Mouse (Mus musculus): ENCODE results near the gene Snip1. TPM values are rescaled to one million over a fixed set of nuclear protein-coding genes. Genes with fewer than 3 reads are reported as not detected.

The Snip1 gene
- polyA plus RNA-seq, 1 experiment = 18.5 TPM

DNA sequence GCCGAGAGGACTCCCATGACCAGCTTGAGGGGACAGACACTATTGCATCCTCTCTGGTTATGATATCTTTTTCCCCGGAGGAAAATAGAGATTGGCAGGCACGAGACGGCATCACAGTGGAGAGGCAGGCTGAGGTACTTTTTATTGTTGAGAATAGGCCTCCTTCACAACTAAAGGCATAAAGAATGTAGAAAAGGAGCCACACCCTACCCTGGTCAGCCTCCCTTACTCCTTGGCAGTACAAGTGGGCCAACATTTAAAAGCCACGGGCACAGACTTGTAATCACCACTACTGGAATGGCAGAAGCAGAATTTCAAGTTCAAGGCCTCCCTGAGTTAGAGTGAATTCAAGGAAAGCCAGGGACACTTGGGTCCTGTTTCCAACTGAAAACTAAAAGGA is 8.4 kb upstream of the Snip1 start:
- TF ChIP-seq POLR2A (IDR thresholded peaks at IDR 0.05; ENCODE audit: borderline replicate concordance, low read depth, low read length) (no peak), CTCF (IDR thresholded peaks at IDR 0.05; ENCODE audit: low read depth, low read length) (no peak)
- Histone ChIP-seq H3K27ac (ENCODE audit: insufficient read depth, low read depth, low read length) (no peak overlapping the region), H3K4me1 (ENCODE audit: control insufficient read depth, insufficient read depth, low read length) (peaks cover 22% of the 10 kb centered on the region), H3K4me3 (ENCODE audit: insufficient read depth, low read length) (no peak overlapping the region)

DNA sequence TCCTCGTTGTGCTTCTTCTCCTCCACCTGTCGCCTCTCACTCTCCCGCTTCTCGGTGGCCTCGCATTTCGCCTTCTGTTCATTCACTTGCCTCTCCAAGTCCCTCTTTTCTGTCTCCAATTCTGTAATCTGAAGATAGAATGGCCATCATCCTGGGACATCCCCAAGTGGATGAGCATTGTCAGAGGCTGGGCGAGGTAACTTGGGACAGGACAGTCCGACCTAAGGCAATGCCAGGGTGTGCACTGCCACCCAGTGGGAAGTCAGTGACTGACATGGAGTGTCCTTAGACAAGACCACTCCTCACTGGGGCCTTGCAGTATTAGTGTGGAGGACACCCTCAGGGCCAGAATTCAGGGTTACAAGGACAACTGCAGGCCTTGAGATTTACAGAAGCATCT is 7.4 kb upstream of the Snip1 start:
- no peak overlapping the region for H3K4me3 ChIP-seq (ENCODE audit: insufficient read depth, low read length)
- H3K27ac ChIP-seq (ENCODE audit: insufficient read depth, low read depth, low read length) = no peak overlapping the region
- TF ChIP-seq POLR2A (IDR thresholded peaks at IDR 0.05; ENCODE audit: borderline replicate concordance, low read depth, low read length) (no peak), CTCF (IDR thresholded peaks at IDR 0.05; ENCODE audit: low read depth, low read length) (peak; percentile 33; the same call in 1 of the 2 replicates)
- H3K4me1 ChIP-seq (ENCODE audit: control insufficient read depth, insufficient read depth, low read length) = peaks cover 27% of the 10 kb centered on the region

- H3K4me1 ChIP-seq (ENCODE audit: control insufficient read depth, insufficient read depth, low read length) = peaks cover 10% of the 10 kb centered on the region; the same call in 1 of the 2 replicates
- H3K4me3 ChIP-seq (ENCODE audit: insufficient read depth, low read length) = no peak overlapping the region
- no peak overlapping the region for H3K27ac ChIP-seq (ENCODE audit: insufficient read depth, low read depth, low read length)
- no peak for TF ChIP-seq CTCF (IDR thresholded peaks at IDR 0.05; ENCODE audit: low read depth, low read length)
Observed at GRCm38 (mm10) chr4:125063829-125064228, 2.6 kb upstream of the Snip1 start.

GRCm38 (mm10) chr4:125065517-125066307 is 760 bp upstream of the Snip1 start, which contains the start of gene Dnali1:
Gene Dnali1 (minus strand): TSS chr4:125065703.
- Histone ChIP-seq H3K27ac (ENCODE audit: insufficient read depth, low read depth, low read length) (0 out of 2 replicates have a peak within 1 kb of the TSS, but pooled peaks have one; percentile 22), H3K4me1 (ENCODE audit: control insufficient read depth, insufficient read depth, low read length) (peaks cover 10% of the 10 kb centered on the region; the same call in 1 of the 2 replicates), H3K4me3 (ENCODE audit: insufficient read depth, low read length) (peak within 1 kb of the TSS; percentile 91)
- no peak for TF ChIP-seq CTCF (IDR thresholded peaks at IDR 0.05; ENCODE audit: low read depth, low read length)
- TF ChIP-seq POLR2A (IDR thresholded peaks at IDR 0.05; ENCODE audit: borderline replicate concordance, low read depth, low read length) = no peak

DNA sequence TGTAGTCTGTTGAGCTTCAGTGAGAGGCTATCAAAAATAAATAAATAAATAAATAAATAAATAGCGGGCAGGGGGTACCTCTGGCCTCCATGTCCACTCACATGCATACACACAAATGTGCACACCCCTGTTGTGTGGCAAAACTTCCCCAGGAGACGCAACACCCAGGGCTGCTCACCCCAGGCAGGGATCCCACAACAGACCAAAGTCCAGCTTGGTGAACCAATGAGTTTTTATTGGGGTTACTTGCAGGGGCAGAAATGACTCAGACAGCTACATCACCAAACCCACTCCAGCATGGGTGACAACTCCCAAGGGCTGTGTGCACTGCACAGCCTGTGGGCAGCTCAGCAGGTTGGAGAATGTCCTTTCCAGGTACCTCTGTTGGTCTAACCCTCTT is 11.2 kb downstream of the Snip1 start:
- Histone ChIP-seq H3K4me3 (ENCODE audit: insufficient read depth, low read length) (no peak overlapping the region), H3K27ac (ENCODE audit: insufficient read depth, low read depth, low read length) (no peak overlapping the region), H3K4me1 (ENCODE audit: control insufficient read depth, insufficient read depth, low read length) (no peaks in the 10 kb centered on the region)
- TF ChIP-seq POLR2A (IDR thresholded peaks at IDR 0.05; ENCODE audit: borderline replicate concordance, low read depth, low read length) (no peak), CTCF (IDR thresholded peaks at IDR 0.05; ENCODE audit: low read depth, low read length) (no peak)

- Histone ChIP-seq H3K27ac (ENCODE audit: insufficient read depth, low read depth, low read length) (no peak overlapping the region), H3K4me3 (ENCODE audit: insufficient read depth, low read length) (no peak overlapping the region), H3K4me1 (ENCODE audit: control insufficient read depth, insufficient read depth, low read length) (no peaks in the 10 kb centered on the region)
- TF ChIP-seq CTCF (IDR thresholded peaks at IDR 0.05; ENCODE audit: low read depth, low read length) = no peak
- TF ChIP-seq POLR2A (IDR thresholded peaks at IDR 0.05; ENCODE audit: borderline replicate concordance, low read depth, low read length) = no peak
Observed at GRCm38 (mm10) chr4:125078698-125079097, 12.2 kb downstream of the Snip1 start.

DNA sequence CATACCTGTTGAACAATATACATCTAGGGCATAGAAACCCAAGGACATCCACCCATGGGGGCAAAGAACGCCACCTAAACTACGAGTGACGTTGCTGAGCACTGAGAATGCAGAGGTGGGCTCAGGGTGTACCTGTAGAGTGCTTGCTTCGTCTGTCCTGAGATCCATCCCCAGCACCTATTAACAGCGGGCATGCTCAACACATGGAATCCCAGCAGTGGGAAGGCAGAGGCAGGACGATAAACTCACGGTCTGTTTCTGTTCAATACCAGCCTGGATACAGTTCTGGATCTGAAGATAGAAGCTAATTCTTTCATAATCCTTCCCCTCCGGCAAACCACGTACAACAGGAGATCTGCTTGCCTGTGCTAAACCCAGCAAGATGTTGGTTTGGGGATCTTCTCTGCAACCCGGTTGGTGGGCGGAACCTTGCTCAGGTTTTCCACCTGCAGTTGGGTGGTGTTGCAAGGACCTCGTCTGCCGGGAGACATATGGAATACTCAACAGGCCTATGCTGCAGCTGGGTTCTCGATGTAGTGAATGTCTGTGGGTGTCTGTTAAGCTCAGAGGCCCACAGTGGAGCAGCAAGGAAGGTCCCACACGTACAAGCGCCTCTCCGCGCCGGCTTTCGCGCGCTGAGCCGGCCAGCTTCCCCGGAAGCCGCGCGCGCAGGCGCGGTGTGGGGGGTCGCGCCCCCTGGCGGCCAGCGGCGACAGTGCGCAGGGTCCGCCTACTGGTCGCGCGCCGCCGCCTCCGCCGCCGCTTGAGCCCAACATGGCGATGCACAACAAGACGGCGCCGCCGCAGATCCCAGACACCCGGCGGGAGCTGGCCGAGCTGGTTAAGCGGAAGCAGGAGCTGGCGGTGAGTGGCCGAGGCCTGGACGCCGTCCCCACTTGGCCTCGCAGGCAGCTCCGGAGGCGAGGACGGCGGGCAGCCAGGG is 18.2 kb downstream of the Snip1 start, which contains the start of gene Meaf6:
Gene Meaf6 (plus strand): TSS at position 732 of the 943 bp plus-strand sequence.
- Histone ChIP-seq H3K4me1 (ENCODE audit: control insufficient read depth, insufficient read depth, low read length) (peaks cover 2% of the 10 kb centered on the region), H3K4me3 (ENCODE audit: insufficient read depth, low read length) (peak within 1 kb of the TSS; percentile 93), H3K27ac (ENCODE audit: insufficient read depth, low read depth, low read length) (peak within 1 kb of the TSS; percentile 83)
- no peak for TF ChIP-seq POLR2A (IDR thresholded peaks at IDR 0.05; ENCODE audit: borderline replicate concordance, low read depth, low read length)
- TF ChIP-seq CTCF (IDR thresholded peaks at IDR 0.05; ENCODE audit: low read depth, low read length) = no peak

DNA sequence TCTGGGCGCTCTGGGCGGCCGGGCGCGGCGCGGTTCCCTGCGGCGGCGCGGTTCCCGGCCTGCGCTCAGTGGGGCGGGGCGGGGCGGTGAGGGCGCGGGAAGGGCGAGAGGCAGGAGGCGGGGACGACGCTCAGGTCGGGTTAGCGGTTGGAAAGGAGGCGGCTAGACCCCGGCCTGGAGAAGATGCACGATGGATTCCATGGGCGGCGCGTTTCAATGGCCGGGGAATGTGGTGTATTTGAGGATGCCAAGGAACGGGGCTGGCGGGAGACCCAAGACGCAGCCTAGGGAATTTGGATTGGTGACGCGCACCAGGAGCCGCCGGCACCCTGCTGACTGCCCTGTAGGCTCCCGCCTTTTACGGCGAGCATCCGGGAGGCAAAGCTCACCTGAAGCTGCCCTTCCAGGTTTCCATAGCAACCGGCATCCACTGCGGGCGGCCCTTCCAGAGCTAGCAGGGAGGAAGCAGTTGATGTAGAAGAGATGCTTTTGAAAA is 18.9 kb downstream of the Snip1 start:
- Histone ChIP-seq H3K27ac (ENCODE audit: insufficient read depth, low read depth, low read length) (peak overlapping the region; percentile 83), H3K4me3 (ENCODE audit: insufficient read depth, low read length) (peak overlapping the region; percentile 93), H3K4me1 (ENCODE audit: control insufficient read depth, insufficient read depth, low read length) (peaks cover 2% of the 10 kb centered on the region)
- TF ChIP-seq POLR2A (IDR thresholded peaks at IDR 0.05; ENCODE audit: borderline replicate concordance, low read depth, low read length) (no peak), CTCF (IDR thresholded peaks at IDR 0.05; ENCODE audit: low read depth, low read length) (no peak)

GRCm38 (mm10) chr4:125093031-125093430 is 26.6 kb downstream of the Snip1 start:
- Histone ChIP-seq H3K27ac (ENCODE audit: insufficient read depth, low read depth, low read length) (no peak overlapping the region), H3K4me3 (ENCODE audit: insufficient read depth, low read length) (no peak overlapping the region)

More at GRCm38 (mm10) chr4:125093031-125093430, 26.6 kb downstream of the Snip1 start:
- TF ChIP-seq CTCF (IDR thresholded peaks at IDR 0.05; ENCODE audit: low read depth, low read length) = no peak
- TF ChIP-seq POLR2A (IDR thresholded peaks at IDR 0.05; ENCODE audit: borderline replicate concordance, low read depth, low read length) = no peak
- peaks cover 4% of the 10 kb centered on the region for H3K4me1 ChIP-seq (ENCODE audit: control insufficient read depth, insufficient read depth, low read length)
